Mouse (Mus musculus) hindlimb bud, embryonic 11.5 days (tissue): ENCODE data around the gene Stk10.

ENCODE experiments used
- DNase-seq: peaks from one replicate; pipeline ENCODE4 v3.0.0-alpha.2; 2012; ENCODE audit warnings: low read depth, low spot score; ENCODE audit errors: extremely low spot score

Gene Stk10

DNA sequence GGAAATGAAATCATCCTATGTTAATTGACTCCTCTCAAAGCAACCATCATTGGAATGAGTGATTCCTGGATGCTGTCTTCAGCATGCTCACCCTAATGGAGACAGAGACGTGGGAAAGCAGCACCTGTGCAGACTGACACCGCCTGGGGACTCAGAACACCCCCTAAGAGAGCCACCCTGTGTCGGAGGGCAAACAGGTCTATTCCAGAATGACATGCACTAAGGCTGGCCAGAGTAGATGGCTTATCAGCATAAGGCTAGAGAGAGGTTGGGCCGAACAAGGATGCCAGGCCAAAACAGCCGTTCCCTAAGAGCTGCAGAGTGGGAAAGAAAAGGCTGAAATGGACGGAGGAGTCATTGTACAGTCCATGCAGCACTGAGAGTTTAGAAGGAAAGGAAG, 93.0 kb downstream of the Stk10 start:
- no peak for DNase-seq

DNA sequence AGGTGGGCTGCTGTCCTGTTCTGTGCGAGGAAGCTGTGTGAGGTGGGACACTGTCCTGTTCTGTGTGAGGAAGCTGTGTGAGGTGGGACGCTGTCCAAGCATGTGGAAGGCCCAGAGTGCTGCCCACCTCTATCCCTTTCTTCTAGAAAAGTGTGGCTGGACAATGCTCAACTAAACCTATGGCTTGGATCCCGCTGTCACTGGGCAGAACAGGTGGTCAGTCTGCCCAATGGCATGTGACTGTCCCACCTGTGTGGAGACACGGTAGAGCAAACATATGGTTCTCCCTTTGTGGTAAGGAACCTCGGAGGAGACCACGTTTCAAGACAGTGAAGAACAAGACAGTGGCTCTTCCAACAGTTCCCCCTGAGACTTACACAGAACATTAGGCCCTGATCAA, 94.8 kb downstream of the Stk10 start:
- DNase-seq: no peak

DNA sequence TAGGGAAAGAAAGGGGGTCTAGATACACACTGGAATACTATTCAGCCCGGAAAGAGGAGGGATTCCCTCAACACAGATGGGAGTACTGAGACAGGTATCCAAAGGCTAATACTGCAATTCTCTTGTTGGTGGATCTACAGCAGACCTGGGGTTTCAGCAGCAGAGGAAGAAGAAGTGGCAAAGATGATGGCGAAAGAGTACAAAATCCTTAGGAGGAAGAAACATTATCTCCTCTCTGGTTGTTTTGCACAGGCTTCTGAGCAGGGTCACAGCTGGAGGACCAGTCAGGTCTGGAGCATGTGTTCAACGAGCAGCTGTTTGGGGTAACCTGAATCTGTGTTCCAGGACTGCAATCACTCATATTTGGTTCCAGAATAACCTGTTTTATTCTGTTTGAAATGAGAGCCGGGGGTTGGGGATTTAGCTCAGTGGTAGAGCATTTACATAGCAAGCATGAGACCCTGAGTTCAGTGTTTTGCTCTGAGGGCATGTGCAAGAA, 96.7 kb downstream of the Stk10 start:
- DNase-seq: no peak

DNA sequence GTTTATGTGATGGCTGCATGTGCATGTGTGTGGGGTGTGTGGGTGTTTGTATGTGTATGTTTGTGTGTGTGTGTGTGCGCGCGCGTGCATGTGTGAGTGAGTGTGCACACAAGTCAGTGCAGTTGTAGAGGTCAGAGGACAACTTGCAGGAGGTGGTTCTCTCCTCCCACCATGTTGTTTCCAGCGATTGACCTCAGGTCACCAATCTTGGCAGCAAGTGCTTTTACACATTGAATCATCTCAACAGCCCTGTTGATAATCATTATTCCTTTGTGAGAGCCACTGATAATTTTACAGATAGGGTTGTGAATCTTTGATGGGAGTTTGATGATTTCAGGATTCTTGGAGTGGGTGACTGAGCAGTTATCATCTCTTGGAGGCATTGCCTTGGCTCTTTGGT, 99.6 kb downstream of the Stk10 start:
- no peak for DNase-seq

DNA sequence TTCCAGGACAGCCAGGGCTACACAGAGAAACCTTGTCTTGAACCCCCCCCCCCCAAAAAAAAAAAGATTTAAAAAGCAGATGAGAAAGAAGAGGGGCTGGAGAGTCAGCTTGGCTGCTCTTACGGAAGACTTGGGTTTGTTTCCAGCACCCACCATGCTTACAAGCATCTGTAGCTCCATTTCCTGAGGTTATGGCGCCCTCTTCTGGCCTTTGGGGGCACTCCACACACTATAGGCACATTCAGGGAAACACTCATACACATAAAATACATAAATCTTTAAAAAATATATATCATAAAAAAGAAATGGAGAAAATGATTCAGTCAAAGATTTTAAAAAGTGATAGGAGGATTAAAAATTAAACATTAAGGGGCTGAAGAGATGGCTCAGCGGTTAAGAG, 100.4 kb downstream of the Stk10 start:
- DNase-seq: no peak

DNA sequence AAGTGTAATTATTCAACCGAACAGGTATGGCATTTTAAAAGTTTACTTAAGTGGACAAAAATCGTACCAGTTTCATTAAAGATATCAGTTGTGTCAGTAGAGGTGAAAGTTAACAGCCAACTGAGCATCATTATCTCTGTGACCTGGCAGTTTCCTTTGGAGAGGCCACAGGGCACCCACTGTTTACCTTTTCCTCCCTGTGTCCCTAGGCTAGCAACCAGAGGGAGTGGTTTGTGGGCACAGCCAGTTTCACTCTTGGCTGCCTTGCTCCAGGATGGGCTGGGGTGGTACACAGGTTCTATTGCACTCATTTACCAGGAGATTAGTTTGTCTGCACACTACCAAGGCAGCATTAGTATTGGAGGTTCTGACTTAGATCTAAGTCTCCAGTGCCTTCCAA, 101.0 kb downstream of the Stk10 start:
- no peak for DNase-seq

DNA sequence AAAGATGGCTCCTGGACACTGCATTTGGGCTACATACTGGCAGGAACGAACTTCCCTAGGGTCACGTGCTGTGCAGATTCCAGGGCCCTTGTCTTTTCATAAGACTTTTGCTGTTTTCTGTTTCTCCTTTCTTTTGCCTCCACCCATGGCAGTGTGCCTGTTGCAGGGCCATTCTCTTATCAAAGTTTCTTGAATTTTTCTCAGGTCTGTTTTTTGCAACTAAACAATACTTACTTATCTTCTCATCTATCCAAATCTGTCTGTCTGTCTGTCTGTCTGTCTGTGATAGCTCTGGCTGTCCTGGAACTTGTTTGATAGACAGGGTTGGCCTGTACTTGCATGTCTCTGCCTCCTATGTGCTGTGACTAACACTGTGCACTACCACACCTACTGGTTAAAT, 101.7 kb downstream of the Stk10 start:
- no peak for DNase-seq

DNA sequence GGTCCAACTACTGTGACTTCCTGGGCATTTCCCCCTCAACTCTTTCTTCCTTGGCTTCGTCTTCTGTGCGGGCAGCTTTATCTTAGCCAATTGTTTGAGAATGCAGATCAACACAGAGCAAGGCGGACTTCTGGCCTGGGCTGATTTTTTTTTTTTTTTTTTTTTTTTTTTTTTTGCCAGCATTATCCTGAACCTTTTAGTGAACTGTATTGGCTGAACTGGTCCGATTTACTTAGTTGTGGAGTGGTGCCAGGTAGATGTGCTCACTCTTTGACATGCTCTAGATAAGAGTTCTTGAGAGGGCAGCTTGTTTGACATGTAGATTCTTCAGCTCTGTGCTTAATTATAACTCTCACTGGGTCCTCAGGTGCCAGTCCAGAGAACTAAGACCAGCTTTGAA, 103.2 kb downstream of the Stk10 start:
- no peak for DNase-seq

DNA sequence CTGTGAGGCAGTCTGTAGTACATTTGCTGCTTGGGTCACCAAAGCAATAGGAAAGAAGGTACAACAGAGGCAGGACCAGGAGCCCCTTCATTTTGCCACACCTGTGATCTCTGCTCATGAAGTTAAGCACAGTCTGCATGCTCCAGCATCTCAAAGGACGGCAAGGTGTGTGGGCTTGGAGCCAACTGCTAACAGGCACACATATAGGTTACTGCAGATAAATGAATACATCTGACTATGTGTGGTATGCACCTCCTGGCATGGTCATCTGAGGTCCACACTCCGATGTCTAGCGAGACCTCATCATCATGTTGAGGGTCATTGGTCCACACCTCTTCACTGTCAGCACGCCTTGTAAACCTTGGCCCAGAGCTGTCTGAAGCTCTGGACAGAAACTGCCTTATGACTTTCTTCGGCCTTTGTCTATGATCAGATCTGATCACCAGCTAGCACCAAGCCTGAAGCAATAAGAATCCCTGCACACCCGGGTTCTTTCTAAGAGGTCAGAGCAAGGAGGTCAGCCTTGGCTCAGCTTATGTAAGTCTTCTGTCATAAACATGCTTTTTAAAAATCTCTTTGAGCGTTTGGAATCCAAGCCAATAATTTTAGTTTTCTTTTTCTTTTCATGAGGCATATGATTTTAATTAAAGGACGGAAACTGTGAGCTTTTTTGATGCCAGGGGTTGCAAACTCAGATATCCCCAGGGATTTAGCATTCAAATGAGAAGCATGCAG, 105.6 kb downstream of the Stk10 start:
- no peak for DNase-seq

DNA sequence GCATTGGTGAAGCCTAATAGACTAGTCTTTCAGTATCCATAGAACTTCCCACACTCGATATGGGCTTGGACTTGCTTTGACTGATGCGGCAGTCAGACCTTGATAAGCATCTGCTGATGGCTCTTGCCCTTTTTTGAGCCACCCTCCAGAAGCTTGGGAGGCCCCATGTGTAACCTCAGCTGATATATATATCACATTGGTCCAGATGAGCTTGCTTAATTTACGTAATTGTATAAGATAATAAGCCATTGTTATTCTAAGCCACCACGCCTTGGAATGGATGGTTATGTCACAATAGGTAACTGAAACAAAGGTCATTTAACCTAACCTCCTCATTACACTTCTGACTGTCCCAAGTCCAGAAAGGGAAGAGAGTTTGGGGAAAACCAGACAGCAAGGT, 107.5 kb downstream of the Stk10 start:
- DNase-seq: no peak

DNA sequence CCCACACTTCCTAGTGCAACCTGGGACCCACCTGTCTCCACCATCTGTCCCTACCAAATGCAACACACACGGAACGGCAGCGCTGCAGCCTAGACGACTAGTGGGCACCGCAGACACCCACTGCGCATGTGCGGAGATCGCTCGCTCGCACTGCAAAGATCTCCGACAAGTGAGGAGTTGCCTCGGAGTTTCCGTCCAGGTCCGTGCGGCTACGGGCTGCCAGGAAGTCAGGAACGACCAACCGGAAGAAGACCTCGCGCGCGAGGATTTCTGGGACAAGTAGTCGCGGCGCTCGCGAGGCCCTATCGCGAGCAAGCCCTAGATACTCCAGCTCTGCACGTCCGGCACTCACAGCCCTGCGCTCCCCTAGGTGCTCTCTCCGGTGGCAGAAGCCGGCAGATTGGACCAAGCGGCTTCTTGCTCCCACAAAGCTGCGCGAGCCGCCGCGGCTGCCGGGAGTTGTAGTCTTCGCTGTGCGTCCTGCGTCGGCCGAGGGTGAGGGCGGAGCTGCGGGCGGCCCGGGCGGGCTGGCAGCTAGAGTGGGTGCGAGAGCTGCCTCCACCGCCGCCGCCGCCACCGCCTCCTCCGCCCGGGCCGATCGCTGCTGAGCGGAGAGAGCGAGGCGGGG, 109.3 kb downstream of the Stk10 start, which contains the start of gene Fbxw11:
Gene Fbxw11, plus strand, starts transcription at position 476 of the 628 bp plus-strand sequence.
- peak; percentile 86 for DNase-seq

DNA sequence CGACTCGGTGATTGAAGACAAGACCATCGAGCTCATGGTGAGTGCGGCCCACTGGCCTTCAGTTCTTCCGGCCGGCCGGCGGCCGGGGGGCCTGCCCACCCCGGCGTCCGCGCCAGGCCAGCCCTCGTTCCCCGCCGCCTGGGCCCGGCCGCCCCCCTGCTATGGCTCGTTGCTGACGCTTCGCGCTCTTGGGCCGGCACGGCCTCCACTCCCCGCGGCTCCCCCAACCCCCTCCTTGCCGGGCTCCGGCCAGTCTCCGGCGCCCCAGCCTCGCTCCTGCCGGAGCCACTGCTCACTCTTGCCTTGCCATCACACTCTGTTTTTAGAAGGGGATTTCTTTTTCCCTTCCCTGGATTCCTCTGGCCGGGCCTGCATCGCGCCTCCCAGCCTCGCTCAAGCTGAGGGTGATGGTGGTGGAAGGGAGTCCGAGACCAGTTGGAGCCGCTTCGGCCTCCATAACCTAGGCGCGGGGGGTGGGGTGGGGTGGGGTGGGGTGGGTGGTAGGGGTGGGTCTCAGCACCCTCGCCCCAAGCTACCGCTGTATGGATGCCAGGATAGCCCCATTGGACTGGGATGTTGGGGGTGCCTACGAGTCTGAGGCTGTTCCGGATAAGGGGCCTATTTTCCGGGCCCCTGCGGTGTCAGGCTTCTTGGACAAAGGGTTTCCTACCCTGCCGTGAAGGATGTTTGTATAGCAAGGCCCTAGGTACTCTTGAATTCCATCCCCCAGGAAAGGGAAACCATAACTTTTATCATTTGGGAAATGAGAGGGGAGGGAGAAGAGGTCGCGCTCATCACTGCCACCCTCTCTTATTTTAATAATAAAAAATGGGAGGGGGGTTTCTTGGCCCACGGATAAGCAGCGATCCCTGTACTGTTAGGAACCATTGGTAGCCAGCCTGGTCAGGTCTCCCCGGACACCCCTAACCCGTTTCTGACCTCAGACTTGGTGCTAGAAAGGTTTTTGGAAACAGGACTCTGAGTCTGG, 110.1 kb downstream of the Stk10 start:
- no peak for DNase-seq

DNA sequence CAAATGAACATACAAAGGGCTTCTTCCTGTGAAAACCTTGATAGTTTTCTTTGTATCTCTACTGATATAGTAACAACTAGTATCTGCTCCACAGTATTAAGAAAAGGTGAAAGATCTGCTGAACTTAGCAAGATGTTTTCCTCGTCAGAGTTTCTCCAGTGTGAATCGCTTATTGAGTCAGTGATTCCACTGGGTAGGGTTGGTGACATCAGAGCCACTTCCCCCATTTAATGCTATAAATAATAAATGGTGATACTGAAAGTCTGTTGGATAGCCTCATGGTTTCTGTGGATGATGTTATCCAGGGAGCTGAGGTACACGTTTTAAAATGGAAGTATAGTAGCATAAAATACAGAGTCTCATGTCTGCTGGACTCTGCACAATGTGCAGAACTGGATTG, 110.9 kb downstream of the Stk10 start:
- no peak for DNase-seq

DNA sequence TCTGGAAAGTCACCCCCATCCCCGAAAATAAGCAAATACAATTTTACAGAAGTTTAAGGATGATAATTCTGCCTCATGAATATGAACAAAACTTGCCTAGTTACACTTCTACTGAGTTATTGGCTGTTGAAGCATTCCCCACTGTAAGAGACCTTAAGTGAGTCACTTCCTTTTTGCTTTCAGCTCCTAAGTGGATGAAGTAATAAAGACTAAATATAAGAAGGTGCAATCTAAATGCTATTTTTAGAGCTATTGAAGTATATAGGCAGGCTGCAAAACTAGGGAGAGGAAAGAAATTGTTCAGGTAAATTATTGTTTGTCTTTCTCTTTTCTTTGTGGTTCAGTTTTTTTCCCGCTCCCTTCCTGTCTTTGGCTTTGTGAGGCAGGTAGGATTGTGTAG, 114.2 kb downstream of the Stk10 start:
- no peak for DNase-seq

DNA sequence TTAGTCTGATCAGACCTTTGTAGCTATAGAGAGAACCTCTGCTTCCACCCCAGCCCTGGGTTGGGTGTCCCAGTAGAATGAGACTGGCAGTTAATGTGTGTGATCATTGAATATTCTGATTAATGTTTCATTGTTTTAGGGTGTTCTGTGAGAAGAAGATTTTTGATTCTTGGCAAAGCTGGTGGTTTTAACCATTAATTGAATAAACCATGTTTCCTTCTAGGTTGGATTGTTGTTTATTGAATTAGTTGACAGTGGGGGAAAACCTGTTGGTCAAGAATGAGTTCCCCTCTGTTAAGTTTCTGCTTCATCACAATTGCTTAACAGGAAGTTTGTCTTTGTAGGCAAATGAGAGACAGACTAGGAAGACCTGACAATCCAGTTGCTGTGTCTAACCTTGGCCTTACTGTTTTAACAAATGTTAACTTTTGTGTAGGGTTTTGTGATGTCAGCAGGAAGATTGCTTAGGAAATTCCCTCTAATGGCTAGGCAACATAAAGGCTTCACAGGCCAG, 117.2 kb downstream of the Stk10 start:
- no peak for DNase-seq

DNA sequence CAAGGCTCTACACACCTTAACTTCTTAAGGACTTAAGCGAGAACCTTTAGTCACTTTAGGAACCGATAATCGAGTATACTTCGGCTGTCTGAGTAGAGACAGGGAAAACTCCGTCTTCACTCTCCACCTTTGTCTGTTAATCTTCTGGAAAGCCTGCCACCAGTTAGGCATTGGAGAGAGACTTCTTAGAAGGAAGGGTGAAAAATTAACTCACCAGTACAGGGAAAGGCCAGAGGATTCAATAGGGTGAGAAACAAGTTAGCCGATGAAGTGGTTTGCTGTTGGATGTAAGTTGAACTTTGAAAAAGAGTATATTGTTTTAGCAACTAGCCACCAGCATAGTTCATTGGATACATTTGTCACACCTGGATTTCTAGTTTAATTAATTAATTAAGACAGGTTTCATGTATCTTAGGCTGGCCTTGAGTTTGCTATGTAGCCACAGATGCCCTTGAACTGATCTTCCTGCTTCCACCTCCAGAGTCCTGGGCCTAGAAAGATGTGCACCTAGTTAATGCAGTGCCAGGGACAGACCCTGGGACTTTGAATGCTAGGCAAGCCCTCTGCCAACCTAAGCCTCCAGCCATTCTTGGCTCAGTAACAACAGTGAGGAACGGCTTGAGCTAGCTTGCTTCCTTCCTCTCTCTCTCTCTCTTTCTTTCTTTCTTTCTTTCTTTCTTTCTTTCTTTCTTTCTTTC, 117.9 kb downstream of the Stk10 start:
- no peak for DNase-seq

DNA sequence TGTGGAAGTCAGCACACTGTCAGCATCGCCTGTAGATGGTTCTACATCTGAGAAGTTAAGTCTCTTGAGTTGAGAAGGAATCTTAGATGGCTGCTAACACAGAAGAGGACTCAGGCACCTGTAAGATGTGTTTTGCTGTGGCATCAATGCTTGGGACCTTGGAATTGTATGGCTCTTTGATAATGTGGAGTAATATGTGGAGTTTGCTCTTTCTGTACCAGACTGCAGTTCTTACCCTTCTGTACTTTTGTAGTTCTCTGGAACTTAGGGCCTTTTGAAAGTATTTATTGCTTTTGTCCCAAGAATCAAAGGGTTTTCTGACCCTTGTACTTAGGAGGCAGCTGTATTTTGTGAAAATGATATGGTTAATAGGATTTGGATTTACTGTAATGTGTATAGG, 118.6 kb downstream of the Stk10 start:
- DNase-seq: no peak

DNA sequence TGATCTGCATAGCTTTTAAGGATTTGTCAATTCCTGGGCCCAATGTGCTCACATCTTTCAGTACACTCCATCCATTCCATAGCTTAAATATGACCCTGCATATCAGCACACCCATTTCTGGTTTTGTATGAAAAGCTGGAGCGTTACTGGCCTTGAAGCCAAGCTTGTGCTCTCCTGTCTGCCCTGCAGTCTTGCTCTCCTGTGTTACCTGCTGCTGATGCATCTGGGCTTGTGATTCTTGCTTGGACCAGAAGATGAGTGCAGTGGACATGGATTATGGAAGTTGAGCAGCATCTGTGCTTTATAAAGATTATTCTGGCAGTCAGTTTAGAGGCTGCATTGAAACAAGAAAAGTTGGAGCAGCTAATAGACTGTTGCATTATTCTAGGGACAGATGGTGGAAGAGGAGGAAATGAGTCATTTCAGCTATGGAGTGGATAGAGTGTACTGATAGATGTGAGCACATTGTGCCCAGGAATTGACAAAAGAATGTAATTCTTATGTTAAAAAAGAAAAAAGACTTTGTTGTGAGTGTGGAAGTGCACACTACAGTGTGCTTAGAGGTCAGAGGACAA, 129.1 kb downstream of the Stk10 start:
- DNase-seq: no peak

DNA sequence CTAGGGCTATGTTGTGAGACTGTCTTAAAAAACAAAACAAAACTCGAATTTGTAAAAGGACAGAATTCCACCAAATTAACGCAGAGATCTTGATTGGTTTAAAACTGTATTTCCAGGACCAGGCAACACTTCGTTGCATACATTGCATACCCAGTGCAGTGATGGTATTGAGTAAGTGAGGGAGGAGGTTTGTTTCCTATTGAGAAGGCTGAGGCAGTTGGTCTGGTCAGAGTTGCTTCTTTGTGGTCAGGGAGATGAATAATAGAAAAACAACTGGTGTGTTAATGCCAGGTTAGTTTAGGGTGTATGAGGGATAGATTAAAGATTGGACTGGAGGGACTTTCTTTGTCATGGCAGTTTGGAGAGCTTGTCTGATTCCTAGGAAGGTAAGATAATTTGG, 132.5 kb downstream of the Stk10 start:
- DNase-seq: no peak

DNA sequence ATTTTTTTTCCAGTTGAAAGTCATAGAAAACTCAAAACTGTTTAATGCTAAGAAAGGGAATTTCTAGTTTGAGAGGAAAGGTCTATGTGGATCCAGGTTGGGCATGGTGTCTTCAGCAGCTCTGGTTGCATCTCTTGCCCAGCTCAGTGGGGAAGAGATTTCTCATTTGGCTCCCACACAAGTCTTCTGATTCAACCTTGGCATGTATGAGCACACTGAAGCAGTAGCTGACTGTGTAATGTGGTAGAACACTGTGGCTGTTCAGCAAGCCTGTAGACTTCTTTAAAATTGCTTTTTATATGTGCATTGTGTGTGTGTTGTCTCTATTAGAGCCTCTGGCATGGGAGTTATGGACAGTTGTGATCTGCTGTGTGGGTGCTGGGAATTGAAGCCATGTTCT, 133.9 kb downstream of the Stk10 start:
- no peak for DNase-seq
